Mouse (Mus musculus) myocyte (in vitro differentiated cells): Measurements from ENCODE around the gene Sstr3.

Experiments used
- CEBPB ChIP-seq: IDR thresholded peaks from 2 replicates; pipeline ENCODE4 v1.6.1; 2011; ENCODE audit warnings: mild to moderate bottlenecking, moderate library complexity; ENCODE audit not compliant: poor library complexity, insufficient read depth, severe bottlenecking
- MAX ChIP-seq: IDR thresholded peaks from one replicate; pipeline ENCODE4 v1.6.1; 2011; ENCODE audit warnings: low read depth, mild to moderate bottlenecking, control low read depth
- MYOD1 ChIP-seq, 3 experiments: IDR thresholded peaks; one replicate each; pipeline ENCODE4 v1.6.1; 2011; ENCODE audit warnings: control low read depth in 2 of 3, low read depth in 2 of 3, mild to moderate bottlenecking in 2 of 3, moderate library complexity in 1 of 3; ENCODE audit not compliant: insufficient read length in 2 of 3, control insufficient read depth in 1 of 3
- POLR2A ChIP-seq: IDR thresholded peaks from one replicate; pipeline ENCODE4 v1.6.1; 2011; ENCODE audit warnings: low read depth, mild to moderate bottlenecking, control low read depth, moderate library complexity; ENCODE audit not compliant: insufficient read length
- REST ChIP-seq: IDR thresholded peaks from one replicate; pipeline ENCODE4 v1.6.1; 2011; ENCODE audit warnings: mild to moderate bottlenecking, control low read depth, moderate library complexity; ENCODE audit not compliant: insufficient read depth, insufficient read length
- USF1 ChIP-seq: IDR thresholded peaks from one replicate; pipeline ENCODE4 v1.6.1; 2011; ENCODE audit warnings: low read depth, mild to moderate bottlenecking, control low read depth, moderate library complexity

DNA sequence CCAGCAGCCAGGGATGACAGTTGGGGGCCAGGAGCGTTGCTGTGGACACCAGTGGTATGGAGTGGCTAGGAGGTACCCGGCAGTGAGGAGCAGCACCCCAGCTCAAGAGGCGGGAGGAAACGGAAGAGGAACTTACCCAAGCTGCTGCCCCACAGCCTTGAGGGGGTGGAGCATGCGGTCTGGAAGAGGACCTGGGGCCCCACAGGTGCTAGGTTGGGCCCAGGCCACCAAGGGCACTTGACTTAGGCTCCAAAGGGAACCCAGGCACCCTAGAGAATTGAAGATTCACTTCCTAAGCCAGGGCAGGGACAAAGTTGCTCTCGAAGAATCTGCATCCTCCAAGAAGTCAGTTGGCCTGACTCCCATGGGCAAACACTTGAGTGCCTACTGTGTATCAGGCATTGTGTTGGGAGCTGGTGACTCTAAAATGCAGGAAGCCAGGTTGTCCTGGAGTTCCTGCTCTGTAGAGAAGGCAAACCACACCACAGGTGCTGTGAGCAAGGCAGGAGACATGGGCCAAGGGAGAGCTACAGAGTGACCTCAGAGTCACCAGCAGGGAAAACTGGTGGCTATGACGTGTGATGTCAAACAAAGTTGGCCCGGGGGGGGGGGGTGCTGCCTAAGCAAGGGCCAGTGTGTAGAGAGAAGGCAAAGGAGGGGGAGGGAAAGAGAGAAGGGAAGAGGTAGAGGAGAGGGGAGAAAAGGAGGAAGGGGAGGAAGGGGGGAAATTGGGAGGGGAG lies 28.3 kb upstream of the Sstr3 start, which contains the start of gene Rac2:
- TF ChIP-seq POLR2A: no peak
- TF ChIP-seq MAX: no peak
- no peak for TF ChIP-seq MYOD1 (IDR thresholded peaks at IDR 0.05; ENCODE audit: control insufficient read depth in 1 of 3, insufficient read length in 2 of 3, low read depth in 2 of 3)
- TF ChIP-seq REST: no peak
- no peak for TF ChIP-seq CEBPB
- TF ChIP-seq USF1: no peak
